Mouse (Mus musculus) urinary bladder, postnatal 14 days (tissue): ENCODE measurements around the gene Vmp1.

Source experiments
- DNase-seq: peaks from one replicate; pipeline ENCODE4 v3.0.0; 2021; ENCODE audit warnings: low spot score

Vmp1 gene

GRCm38 (mm10) chr11:86671041-86671675 is 12.5 kb downstream of the Vmp1 start:
- DNase-seq: no peak

- no peak for DNase-seq
Observed at GRCm38 (mm10) chr11:86668169-86668568, 15.5 kb downstream of the Vmp1 start.

- no peak for DNase-seq
Observed at GRCm38 (mm10) chr11:86667553-86667952, 16.1 kb downstream of the Vmp1 start.

GRCm38 (mm10) chr11:86664406-86664805 is 19.2 kb downstream of the Vmp1 start:
- DNase-seq: no peak

- no peak for DNase-seq
Observed at GRCm38 (mm10) chr11:86663977-86664376, 19.7 kb downstream of the Vmp1 start.

GRCm38 (mm10) chr11:86662986-86663895 is 20.4 kb downstream of the Vmp1 start:
- no peak for DNase-seq

GRCm38 (mm10) chr11:86657863-86658262 is 25.8 kb downstream of the Vmp1 start:
- DNase-seq: no peak

GRCm38 (mm10) chr11:86656849-86657567 is 26.6 kb downstream of the Vmp1 start:
- no peak for DNase-seq

GRCm38 (mm10) chr11:86655671-86656070 is 28.0 kb downstream of the Vmp1 start:
- no peak for DNase-seq

GRCm38 (mm10) chr11:86654096-86654495 is 29.5 kb downstream of the Vmp1 start:
- DNase-seq: no peak

- DNase-seq: peak; percentile 61
Observed at GRCm38 (mm10) chr11:86653446-86653845, 30.2 kb downstream of the Vmp1 start.

- DNase-seq: no peak
Observed at GRCm38 (mm10) chr11:86652578-86652979, 31.1 kb downstream of the Vmp1 start.

GRCm38 (mm10) chr11:86650676-86651075 is 33.0 kb downstream of the Vmp1 start:
- no peak for DNase-seq

- DNase-seq: no peak
Observed at GRCm38 (mm10) chr11:86649542-86649941, 34.1 kb downstream of the Vmp1 start.

- no peak for DNase-seq
Observed at GRCm38 (mm10) chr11:86647706-86648447, 35.8 kb downstream of the Vmp1 start.

- DNase-seq: no peak
Observed at GRCm38 (mm10) chr11:86646885-86647459, 36.7 kb downstream of the Vmp1 start.

- DNase-seq: peak; percentile 18
Observed at GRCm38 (mm10) chr11:86646136-86646834, 37.4 kb downstream of the Vmp1 start.

- DNase-seq: no peak
Observed at GRCm38 (mm10) chr11:86644553-86644952, 39.1 kb downstream of the Vmp1 start.

GRCm38 (mm10) chr11:86641714-86642113 is 41.9 kb downstream of the Vmp1 start:
- no peak for DNase-seq

GRCm38 (mm10) chr11:86637697-86638096 is 45.9 kb downstream of the Vmp1 start:
- no peak for DNase-seq

GRCm38 (mm10) chr11:86634396-86634795 is 49.2 kb downstream of the Vmp1 start:
- DNase-seq: no peak
